Mouse (Mus musculus): ENCODE data around the gene A1bg. TPM values are rescaled to one million over a fixed set of nuclear protein-coding genes. Genes with fewer than 3 reads are reported as not detected.

The A1bg gene
- 0.14 TPM in 1 of 2 replicates, not detected in the other for polyA plus RNA-seq (2015; fragmentation: Nextera tagmentation; extraction: Ambion mirVana)

GRCm38 (mm10) chr15:60922912-60923311, at the start of gene A1bg:
TSS of gene A1bg (minus strand) at chr15:60923012.
- Histone ChIP-seq H3K27ac (ENCODE audit: low read depth, low read length) (no peak within 1 kb of the TSS), H3K9ac (ENCODE audit: low read depth, low read length) (no peak within 1 kb of the TSS), H3K4me1 (ENCODE audit: control insufficient read depth, insufficient read depth, low read depth, low read length) (no peaks in the 10 kb centered on the region), H3K27me3 (replicated peaks; ENCODE audit: control insufficient read depth, insufficient read depth, low read length) (no peaks in the 10 kb centered on the region), H3K9me3 (ENCODE audit: control insufficient read depth, low read length) (no peaks in the 10 kb centered on the region), H3K4me3 (ENCODE audit: low read length) (no peak within 1 kb of the TSS), H3K36me3 (ENCODE audit: control insufficient read depth, insufficient read depth, low read length) (no peaks in the 10 kb centered on the region), H3K4me2 (ENCODE audit: low read length) (no peak within 1 kb of the TSS)
- ATAC-seq, result no peak

- H3K4me2 ChIP-seq (ENCODE audit: low read length), result no peak overlapping the region
- ATAC-seq, result no peak
- no peak overlapping the region for H3K9ac ChIP-seq (ENCODE audit: low read depth, low read length)
- no peaks in the 10 kb centered on the region for H3K36me3 ChIP-seq (ENCODE audit: control insufficient read depth, insufficient read depth, low read length)
- no peaks in the 10 kb centered on the region for H3K9me3 ChIP-seq (ENCODE audit: control insufficient read depth, low read length)
- H3K27me3 ChIP-seq (replicated peaks; ENCODE audit: control insufficient read depth, insufficient read depth, low read length), result no peaks in the 10 kb centered on the region
- 13% methylated on average over 1 of the region's 1 CpGs for WGBS
- no peak overlapping the region for H3K27ac ChIP-seq (ENCODE audit: low read depth, low read length)
- no peak overlapping the region for H3K4me3 ChIP-seq (ENCODE audit: low read length)
- no peaks in the 10 kb centered on the region for H3K4me1 ChIP-seq (ENCODE audit: control insufficient read depth, insufficient read depth, low read depth, low read length)
Observed at GRCm38 (mm10) chr15:60968549-60968861, 45.7 kb upstream of the A1bg start.

- H3K4me2 ChIP-seq (ENCODE audit: low read length), result no peak overlapping the region
- H3K4me1 ChIP-seq (ENCODE audit: control insufficient read depth, insufficient read depth, low read depth, low read length), result no peaks in the 10 kb centered on the region
- WGBS, result 13% methylated on average over 9 of the region's 9 CpGs
- H3K4me3 ChIP-seq (ENCODE audit: low read length), result no peak overlapping the region
- no peaks in the 10 kb centered on the region for H3K9me3 ChIP-seq (ENCODE audit: control insufficient read depth, low read length)
- peak; percentile 79 for ATAC-seq
- no peak overlapping the region for H3K27ac ChIP-seq (ENCODE audit: low read depth, low read length)
- H3K27me3 ChIP-seq (replicated peaks; ENCODE audit: control insufficient read depth, insufficient read depth, low read length), result no peaks in the 10 kb centered on the region
- no peaks in the 10 kb centered on the region for H3K36me3 ChIP-seq (ENCODE audit: control insufficient read depth, insufficient read depth, low read length)
- no peak overlapping the region for H3K9ac ChIP-seq (ENCODE audit: low read depth, low read length)
Observed at GRCm38 (mm10) chr15:60967841-60968548, 45.2 kb upstream of the A1bg start.

DNA sequence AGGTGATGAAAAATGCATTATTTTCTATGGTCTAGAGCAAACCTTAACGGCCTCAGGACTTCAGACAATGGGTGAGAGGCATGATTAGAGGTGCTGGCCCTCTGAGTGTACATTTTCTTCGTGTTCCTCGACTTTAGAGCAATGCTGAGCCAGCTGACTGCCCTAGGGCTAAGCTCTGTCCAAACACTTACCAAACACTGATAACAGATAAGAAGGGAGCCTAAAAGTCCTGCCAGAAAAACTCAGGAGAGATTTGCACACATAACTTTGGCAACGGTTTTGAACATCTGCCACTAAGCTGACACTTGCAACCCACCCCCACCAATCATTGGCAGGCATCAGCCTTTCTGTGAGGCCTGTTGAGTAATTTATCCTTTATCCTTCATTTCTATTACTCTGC, 2.9 kb upstream of the A1bg start:
- Histone ChIP-seq H3K9me3 (ENCODE audit: control insufficient read depth, low read length) (no peaks in the 10 kb centered on the region), H3K27ac (ENCODE audit: low read depth, low read length) (no peak overlapping the region), H3K4me1 (ENCODE audit: control insufficient read depth, insufficient read depth, low read depth, low read length) (no peaks in the 10 kb centered on the region), H3K36me3 (ENCODE audit: control insufficient read depth, insufficient read depth, low read length) (no peaks in the 10 kb centered on the region), H3K9ac (ENCODE audit: low read depth, low read length) (no peak overlapping the region), H3K4me2 (ENCODE audit: low read length) (no peak overlapping the region), H3K4me3 (ENCODE audit: low read length) (no peak overlapping the region), H3K27me3 (replicated peaks; ENCODE audit: control insufficient read depth, insufficient read depth, low read length) (no peaks in the 10 kb centered on the region)
- 80% methylated on average over 4 of the region's 4 CpGs for WGBS
- no peak for ATAC-seq

- no peak overlapping the region for H3K27ac ChIP-seq (ENCODE audit: low read depth, low read length)
- H3K9me3 ChIP-seq (ENCODE audit: control insufficient read depth, low read length), result no peaks in the 10 kb centered on the region
- H3K4me2 ChIP-seq (ENCODE audit: low read length), result no peak overlapping the region
- H3K4me3 ChIP-seq (ENCODE audit: low read length), result no peak overlapping the region
- H3K4me1 ChIP-seq (ENCODE audit: control insufficient read depth, insufficient read depth, low read depth, low read length), result peaks cover 2% of the 10 kb centered on the region; the same call in 1 of the 2 replicates
- no peaks in the 10 kb centered on the region for H3K36me3 ChIP-seq (ENCODE audit: control insufficient read depth, insufficient read depth, low read length)
- H3K27me3 ChIP-seq (replicated peaks; ENCODE audit: control insufficient read depth, insufficient read depth, low read length), result no peaks in the 10 kb centered on the region
- ATAC-seq, result peak; percentile 86
- WGBS, result 18% methylated on average over 6 of the region's 6 CpGs
- no peak overlapping the region for H3K9ac ChIP-seq (ENCODE audit: low read depth, low read length)
Observed at GRCm38 (mm10) chr15:60903763-60904697, 18.8 kb downstream of the A1bg start.

GRCm38 (mm10) chr15:60898187-60898965, 24.4 kb downstream of the A1bg start:
- Histone ChIP-seq H3K4me3 (ENCODE audit: low read length) (no peak overlapping the region), H3K27me3 (replicated peaks; ENCODE audit: control insufficient read depth, insufficient read depth, low read length) (no peaks in the 10 kb centered on the region), H3K27ac (ENCODE audit: low read depth, low read length) (no peak overlapping the region), H3K4me1 (ENCODE audit: control insufficient read depth, insufficient read depth, low read depth, low read length) (no peaks in the 10 kb centered on the region), H3K36me3 (ENCODE audit: control insufficient read depth, insufficient read depth, low read length) (no peaks in the 10 kb centered on the region), H3K4me2 (ENCODE audit: low read length) (no peak overlapping the region), H3K9ac (ENCODE audit: low read depth, low read length) (no peak overlapping the region), H3K9me3 (ENCODE audit: control insufficient read depth, low read length) (no peaks in the 10 kb centered on the region)
- WGBS, result 46% methylated on average over 6 of the region's 6 CpGs
- ATAC-seq, result peak; percentile 64

DNA sequence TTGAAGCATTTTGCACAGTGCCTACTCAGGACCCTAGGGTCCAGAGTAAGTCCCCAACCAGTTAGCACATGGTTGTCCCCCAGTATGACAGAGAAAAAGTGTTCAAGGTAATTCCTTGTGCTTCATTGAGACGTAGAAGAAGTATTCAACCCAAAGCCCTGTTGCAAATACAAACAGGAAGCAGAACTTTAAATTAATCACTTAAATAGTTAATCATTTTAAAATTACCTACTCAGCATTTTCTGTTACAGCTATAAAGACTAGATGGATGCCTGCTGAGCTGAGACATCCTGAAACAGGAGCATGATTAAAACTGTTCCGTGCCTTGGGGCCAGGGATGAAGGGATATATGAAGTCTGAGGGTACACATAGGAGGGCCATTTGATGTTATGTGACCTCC, 26.8 kb downstream of the A1bg start:
- no peak for ATAC-seq
- Histone ChIP-seq H3K9me3 (ENCODE audit: control insufficient read depth, low read length) (no peaks in the 10 kb centered on the region), H3K27ac (ENCODE audit: low read depth, low read length) (no peak overlapping the region), H3K4me3 (ENCODE audit: low read length) (no peak overlapping the region), H3K27me3 (replicated peaks; ENCODE audit: control insufficient read depth, insufficient read depth, low read length) (no peaks in the 10 kb centered on the region), H3K36me3 (ENCODE audit: control insufficient read depth, insufficient read depth, low read length) (no peaks in the 10 kb centered on the region), H3K4me2 (ENCODE audit: low read length) (no peak overlapping the region), H3K4me1 (ENCODE audit: control insufficient read depth, insufficient read depth, low read depth, low read length) (no peaks in the 10 kb centered on the region), H3K9ac (ENCODE audit: low read depth, low read length) (no peak overlapping the region)
- WGBS, result 85% methylated on average over 2 of the region's 2 CpGs

GRCm38 (mm10) chr15:60892976-60893463, 29.8 kb downstream of the A1bg start:
- Histone ChIP-seq H3K36me3 (ENCODE audit: control insufficient read depth, insufficient read depth, low read length) (no peaks in the 10 kb centered on the region), H3K4me2 (ENCODE audit: low read length) (no peak overlapping the region), H3K9me3 (ENCODE audit: control insufficient read depth, low read length) (no peaks in the 10 kb centered on the region), H3K9ac (ENCODE audit: low read depth, low read length) (no peak overlapping the region), H3K27me3 (replicated peaks; ENCODE audit: control insufficient read depth, insufficient read depth, low read length) (no peaks in the 10 kb centered on the region), H3K27ac (ENCODE audit: low read depth, low read length) (no peak overlapping the region), H3K4me3 (ENCODE audit: low read length) (no peak overlapping the region), H3K4me1 (ENCODE audit: control insufficient read depth, insufficient read depth, low read depth, low read length) (no peaks in the 10 kb centered on the region)
- 77% methylated on average over 3 of the region's 3 CpGs for WGBS
- no peak for ATAC-seq

DNA sequence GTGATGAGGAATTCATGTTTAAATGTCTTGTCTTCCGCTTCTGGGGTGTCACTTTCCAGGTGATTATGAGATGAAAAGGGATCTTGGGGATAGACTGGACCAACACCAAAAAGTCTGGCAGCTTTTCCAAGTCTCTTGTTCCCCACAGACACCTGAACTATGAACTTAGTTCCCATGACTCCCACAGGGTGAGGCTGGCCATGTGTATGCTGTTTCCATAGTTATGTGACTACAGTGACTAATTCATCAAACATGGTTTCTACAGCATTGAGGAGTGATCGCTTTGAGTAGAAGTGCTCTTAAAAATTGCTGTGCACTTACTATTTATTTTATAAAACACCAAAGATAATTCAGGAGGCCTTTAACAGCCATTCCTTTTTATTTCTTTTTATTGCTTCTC, 34.1 kb downstream of the A1bg start:
- no peaks in the 10 kb centered on the region for H3K36me3 ChIP-seq (ENCODE audit: control insufficient read depth, insufficient read depth, low read length)
- no peak overlapping the region for H3K4me2 ChIP-seq (ENCODE audit: low read length)
- H3K9ac ChIP-seq (ENCODE audit: low read depth, low read length), result no peak overlapping the region
- ATAC-seq, result no peak
- H3K4me1 ChIP-seq (ENCODE audit: control insufficient read depth, insufficient read depth, low read depth, low read length), result no peaks in the 10 kb centered on the region
- 85% methylated on average over 2 of the region's 2 CpGs for WGBS
- H3K4me3 ChIP-seq (ENCODE audit: low read length), result no peak overlapping the region
- H3K27ac ChIP-seq (ENCODE audit: low read depth, low read length), result no peak overlapping the region
- H3K27me3 ChIP-seq (replicated peaks; ENCODE audit: control insufficient read depth, insufficient read depth, low read length), result no peaks in the 10 kb centered on the region
- H3K9me3 ChIP-seq (ENCODE audit: control insufficient read depth, low read length), result no peaks in the 10 kb centered on the region

Data from hindbrain, embryonic 16.5 days (tissue).